Mouse (Mus musculus): Measurements from ENCODE around the gene Gaa.
"Not testable (repeated sequence)": the region's sequence is repeated elsewhere in the genome, so short reads cannot be mapped to it uniquely, and the experiment has no call there.

Gene Gaa

GRCm38 (mm10) chr11:119252854-119253541 lies 14.7 kb upstream of the Gaa start:
- peak; percentile 35 to 47 for DNase-seq (ENCODE audit: low spot score in 2 of 2)

- DNase-seq (ENCODE audit: low spot score in 2 of 2), result not testable (repeated sequence)
Observed at GRCm38 (mm10) chr11:119256557-119256956, 11.1 kb upstream of the Gaa start.

- no peak for DNase-seq (ENCODE audit: low spot score in 2 of 2)
Observed at GRCm38 (mm10) chr11:119258216-119258571, 9.5 kb upstream of the Gaa start.

- peak; percentile 62 to 63 for DNase-seq (ENCODE audit: low spot score in 2 of 2)
Observed at GRCm38 (mm10) chr11:119258572-119259322, 8.9 kb upstream of the Gaa start.

GRCm38 (mm10) chr11:119259977-119260376 lies 7.7 kb upstream of the Gaa start:
- DNase-seq (ENCODE audit: low spot score in 2 of 2), result no peak

- DNase-seq (ENCODE audit: low spot score in 2 of 2), result no peak
Observed at GRCm38 (mm10) chr11:119264413-119264812, 3.3 kb upstream of the Gaa start.

GRCm38 (mm10) chr11:119265811-119266210 lies 1.9 kb upstream of the Gaa start:
- DNase-seq (ENCODE audit: low spot score in 2 of 2), result no peak

GRCm38 (mm10) chr11:119267241-119267674 lies 429 bp upstream of the Gaa start:
- DNase-seq (ENCODE audit: low spot score in 2 of 2), result no peak

- DNase-seq (ENCODE audit: low spot score in 2 of 2), result no peak
Observed at GRCm38 (mm10) chr11:119268557-119269195, 989 bp downstream of the Gaa start.

GRCm38 (mm10) chr11:119272492-119272891 lies 4.8 kb downstream of the Gaa start:
- not testable (repeated sequence) for DNase-seq (ENCODE audit: low spot score in 2 of 2)

DNA sequence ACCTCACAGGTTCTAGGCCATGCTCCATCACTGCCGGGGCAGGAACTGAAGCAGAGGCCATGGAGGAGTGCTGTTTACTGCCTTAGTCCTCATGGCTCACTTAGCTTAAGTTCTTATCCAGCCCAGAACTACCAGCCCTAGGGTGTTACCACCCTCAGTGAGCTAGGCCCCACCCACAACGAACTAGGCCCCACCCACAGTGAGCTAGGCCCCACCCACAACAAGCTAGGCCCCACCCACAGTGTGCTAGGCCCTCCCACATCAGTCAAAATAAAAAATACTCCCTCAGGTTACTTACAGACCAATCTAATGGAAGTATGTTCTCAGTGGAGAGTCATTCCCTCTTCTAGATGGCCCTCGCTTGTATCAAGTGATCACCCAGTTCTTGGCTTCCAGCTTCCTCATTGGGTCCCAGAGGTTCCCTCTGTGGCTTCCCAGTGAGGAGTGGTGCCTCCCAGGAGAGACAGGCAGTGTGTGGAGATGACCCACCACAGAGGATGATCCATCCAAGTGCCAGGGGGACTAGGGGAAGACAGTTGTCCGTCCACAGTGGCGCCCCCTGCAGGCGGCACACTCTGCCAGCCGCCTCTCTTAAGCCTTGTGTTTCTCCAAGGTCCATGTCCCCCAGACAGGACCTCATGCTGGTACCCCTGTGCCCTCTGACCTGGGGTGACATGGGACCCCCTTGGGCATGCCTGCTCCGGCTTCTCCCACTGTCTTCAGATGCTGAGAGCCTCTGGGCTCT lies 5.7 kb downstream of the Gaa start:
- peak in 1 of 2 experiments; percentile 24 for DNase-seq (ENCODE audit: low spot score in 2 of 2)

DNA sequence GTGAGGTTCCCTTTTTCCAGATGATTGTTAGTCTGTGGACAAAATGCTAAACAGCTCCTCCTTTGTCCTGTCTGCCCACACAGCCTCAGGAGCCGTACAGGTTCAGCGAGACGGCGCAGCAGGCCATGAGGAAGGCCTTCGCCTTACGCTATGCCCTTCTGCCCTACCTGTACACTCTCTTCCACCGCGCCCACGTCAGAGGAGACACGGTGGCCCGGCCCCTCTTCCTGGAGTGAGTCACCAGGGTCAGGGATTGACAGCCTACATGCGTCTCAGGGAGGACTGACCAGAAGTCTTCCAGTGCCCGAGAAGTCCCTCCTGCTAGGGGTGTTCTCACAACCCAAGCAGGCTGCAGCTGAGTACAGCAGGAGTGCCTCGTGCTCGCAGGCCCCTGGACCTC lies 13.3 kb downstream of the Gaa start:
- DNase-seq (ENCODE audit: low spot score in 2 of 2), result no peak

DNA sequence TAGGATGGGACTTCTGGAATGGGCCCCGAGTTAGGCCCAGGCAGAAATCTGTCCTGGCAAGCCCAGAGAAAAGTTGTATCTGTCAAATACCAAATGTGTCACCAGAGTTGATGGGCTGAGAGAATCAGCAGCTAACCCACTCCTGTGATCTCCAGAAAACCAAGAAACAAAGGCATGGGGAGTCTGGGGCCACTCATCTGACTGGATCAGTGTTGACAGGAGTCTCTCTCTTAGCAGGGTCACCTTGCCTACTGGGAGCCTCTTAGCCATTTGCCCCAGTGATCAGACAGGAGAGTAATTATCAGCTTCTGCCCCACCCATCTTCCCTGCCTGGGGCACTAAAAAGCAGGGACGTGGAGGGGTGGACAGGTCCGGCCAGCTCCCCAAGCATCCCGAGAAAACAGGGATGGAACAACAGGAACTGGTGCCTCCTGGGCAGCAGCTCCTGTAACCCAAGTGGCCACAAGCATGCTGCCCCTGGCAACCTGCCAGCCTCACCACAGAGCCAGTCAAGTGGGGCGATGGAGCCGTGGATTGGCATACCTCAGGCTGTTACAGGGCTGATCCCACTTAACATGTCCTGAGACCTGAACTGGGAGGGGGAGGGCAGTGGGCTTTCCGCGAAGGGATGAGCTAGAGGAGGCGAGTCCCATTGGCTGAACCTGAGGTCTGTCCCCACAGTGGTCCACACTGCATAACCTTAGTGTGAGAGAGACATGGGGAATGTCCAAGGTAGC lies 18.3 kb downstream of the Gaa start:
- no peak for DNase-seq (ENCODE audit: low spot score in 2 of 2)

DNA sequence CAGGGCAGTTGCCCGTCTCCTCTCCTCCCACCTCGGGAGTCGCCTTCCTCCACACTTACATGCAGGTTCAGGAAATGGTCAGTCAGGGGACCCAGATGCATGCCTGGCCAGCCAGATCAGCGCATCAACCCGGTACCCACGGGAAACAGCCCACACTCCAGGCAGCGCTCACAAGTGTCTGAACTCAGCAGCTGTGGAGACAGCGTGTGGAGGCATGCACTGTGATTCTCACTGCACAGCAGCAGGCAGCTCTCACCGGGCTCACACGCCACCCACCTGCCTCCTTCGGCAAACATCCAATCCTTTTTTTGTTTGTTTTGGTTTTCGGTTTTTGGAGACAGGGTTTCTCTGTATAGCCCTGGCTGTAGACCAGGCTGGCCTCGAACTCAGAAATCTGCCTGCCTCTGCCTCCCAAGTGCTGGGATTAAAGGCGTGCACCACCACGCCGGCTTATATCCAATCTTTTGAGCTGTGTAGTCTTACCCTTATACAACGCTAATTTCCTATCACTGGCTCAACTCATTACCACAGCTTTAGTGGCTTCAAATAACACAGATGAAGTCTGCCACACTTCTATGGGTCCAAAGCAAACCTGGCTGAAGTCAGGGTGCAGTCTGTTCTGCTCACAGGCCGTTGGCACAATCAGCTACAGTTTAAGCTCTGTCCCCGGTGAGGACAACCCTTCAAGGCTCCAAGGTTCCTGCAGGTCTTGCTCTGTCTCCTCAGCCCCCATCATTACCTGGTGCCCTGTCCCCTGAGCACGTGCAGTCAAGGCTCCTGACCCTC lies 19.7 kb downstream of the Gaa start:
- no peak for DNase-seq (ENCODE audit: low spot score in 2 of 2)

- DNase-seq (ENCODE audit: low spot score in 2 of 2), result not testable (repeated sequence)
Observed at GRCm38 (mm10) chr11:119292861-119293260, 25.2 kb downstream of the Gaa start.

DNA sequence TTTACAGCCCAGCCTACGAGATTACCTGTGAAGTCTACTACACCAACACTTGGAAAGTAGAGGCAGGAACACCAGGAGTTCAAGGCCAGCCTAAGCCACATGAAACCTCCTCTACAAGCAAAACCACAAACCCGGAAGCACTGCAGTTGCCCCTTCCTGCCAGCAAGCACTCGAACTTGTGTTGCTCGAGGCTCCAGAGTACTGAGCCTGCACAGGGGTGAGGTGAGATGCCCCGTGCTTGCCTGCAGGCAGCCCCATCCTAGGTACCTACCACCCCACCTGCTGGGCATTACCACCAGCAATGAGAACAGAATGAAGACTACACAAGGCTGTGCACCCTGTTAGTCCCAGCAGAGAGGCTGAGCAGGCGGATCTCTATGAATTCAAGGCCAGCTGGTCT lies 30.3 kb downstream of the Gaa start:
- peak; percentile 24 to 29 for DNase-seq (ENCODE audit: low spot score in 2 of 2)

GRCm38 (mm10) chr11:119298917-119299316 lies 31.2 kb downstream of the Gaa start:
- no peak for DNase-seq (ENCODE audit: low spot score in 2 of 2)

DNA sequence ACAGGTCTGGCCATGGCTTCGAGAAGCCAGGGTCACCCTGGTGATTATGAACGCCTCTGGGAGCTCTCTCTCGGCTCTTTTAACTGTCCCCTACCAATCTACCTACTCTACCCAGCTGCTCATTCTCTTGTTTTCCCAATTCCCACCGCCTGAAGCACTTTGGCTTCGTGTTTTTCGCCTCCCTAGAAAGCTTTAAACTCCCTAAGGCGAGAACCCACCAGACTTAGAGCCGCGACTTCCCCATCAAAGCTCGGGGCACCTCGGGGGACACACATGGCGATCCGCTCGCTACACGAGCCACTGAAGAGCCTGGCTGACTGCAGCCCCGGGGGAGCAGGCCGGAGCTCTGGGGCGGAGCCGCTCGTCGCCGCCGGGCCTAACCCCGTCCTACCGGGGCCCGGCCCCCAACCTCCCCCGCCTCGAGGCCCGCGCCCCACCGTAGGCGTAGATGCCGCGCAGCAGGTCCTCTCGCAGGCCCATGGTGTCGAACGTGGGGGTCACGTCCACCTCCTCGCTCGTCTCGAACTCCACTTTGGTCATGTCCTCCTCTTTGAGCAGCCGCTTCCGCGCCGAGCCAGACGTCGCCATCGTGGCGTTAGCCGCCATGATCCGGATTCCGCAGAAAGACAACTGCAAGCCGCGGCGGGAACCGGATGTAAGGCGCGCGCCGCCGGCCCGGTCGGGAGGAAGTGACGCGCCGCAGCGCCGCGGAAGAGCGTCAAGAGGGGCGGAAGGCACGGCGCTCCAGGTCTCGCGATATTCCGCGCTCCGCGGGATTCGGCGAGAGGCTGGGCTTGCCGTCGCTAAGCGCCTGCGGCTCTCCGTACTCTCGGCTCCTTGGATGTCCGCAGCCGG lies 31.9 kb downstream of the Gaa start, which contains the start of gene Eif4a3:
Gene Eif4a3, minus strand, starts transcription at position 699 of the 855 bp plus-strand sequence.
- peak; percentile 93 to 95 for DNase-seq (ENCODE audit: low spot score in 2 of 2)

DNA sequence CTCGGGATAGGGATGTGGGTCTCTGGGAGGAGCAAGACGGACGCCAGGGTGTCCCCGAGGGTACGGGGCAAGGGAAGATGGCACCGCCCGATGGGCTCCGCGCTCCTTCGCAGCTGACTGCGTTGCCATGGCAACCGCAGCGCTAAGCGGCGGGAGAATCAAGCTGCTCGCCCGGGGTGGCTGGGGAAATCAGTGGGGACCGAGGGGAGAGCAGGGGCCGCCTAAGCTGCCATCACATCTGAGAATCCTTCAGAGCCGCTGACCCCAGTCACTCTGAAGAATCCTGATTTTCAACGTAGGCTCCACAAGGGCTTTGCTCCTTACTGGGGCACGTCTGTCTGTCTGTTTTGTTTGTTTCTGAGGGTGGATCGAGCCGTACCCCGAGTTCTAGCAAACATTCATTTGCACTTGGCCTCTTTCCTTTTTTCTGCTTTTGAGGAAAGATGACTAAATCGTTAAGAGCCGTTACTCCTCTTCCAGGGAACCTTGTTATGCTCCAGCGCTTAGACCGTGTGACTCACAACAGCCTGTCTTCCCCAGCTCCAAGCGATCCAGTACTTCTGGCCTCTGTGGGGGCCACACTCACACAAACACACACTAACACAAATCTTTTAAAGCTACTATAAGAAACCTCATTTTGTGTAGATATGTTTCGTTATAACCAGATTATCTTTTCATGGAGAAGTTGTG lies 32.7 kb downstream of the Gaa start:
- no peak for DNase-seq (ENCODE audit: low spot score in 2 of 2)

All from natural killer cell, adult 2 months (primary cell).